Comparison of ENCODE assay signal across 9 mouse cellular contexts in the genomic region with DNA sequence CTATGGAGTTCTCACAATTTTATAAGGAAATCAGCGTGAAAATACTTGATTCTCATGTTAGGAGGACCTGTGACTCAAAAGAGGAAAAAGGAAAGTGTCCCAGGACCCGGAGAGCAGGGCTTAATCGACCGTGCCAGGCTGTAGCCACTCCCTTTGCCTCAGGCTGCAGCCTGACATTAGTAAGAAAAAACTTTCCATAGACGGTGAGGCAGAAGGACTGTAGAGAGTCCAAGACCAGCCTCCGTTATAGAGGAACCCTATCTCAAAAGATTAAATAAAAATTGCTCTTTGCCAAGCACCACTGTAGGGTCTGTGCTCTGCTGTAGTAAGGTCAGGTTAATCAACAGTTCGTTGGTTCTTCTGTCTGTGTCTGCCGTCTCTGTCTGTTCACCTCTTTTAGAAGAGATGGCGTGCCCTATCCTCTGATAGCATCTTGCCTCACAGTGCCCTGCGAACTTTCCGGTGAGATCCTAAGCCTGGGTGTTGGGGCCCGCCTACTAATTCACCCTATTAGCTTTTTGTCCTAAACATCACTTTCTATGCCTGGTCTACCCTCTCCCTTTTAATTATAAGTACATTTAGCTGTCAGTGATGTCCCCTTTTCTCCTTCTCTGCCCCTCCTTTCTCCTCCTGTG. TPM values are rescaled to one million over a fixed set of nuclear protein-coding genes. Genes with fewer than 3 reads are reported as not detected.
DNase-seq lines count a peak whose midpoint lies in the region; ATAC-seq and TF ChIP-seq lines count a peak whose summit lies in the region.
"Had no signal": no experiment of that assay in that cellular context is flagged by ENCODE, and none has a peak within 500 bp of the region (broad histone marks: within the 10 kb centered on the region; RNA-seq: fewer than 3 reads in every experiment).

No protein-coding gene starts in this region.

- WGBS in forebrain, postnatal 0 days, result 12% methylated on average over 12 of the region's 12 CpGs
- 7% methylated on average over 12 of the region's 12 CpGs for WGBS in kidney, adult 2 months
- 11% methylated on average over 12 of the region's 12 CpGs for WGBS in lung, embryonic 16.5 days
- WGBS in stomach, postnatal 0 days, result 8% methylated on average over 12 of the region's 12 CpGs

- DNase-seq in forebrain, postnatal 0 days, result no peak
- DNase-seq in kidney, adult 2 months, result peak; percentile 84
- DNase-seq in stomach, postnatal 0 days (ENCODE audit: low spot score), result peak; percentile 49
- DNase-seq in thymus, postnatal 0 days (ENCODE audit: low spot score), result no peak
- no peak for DNase-seq in ovary, postnatal 10 days (ENCODE audit: low spot score)

- TF ChIP-seq POLR2A in kidney, adult 2 months (IDR thresholded peaks at IDR 0.05; ENCODE audit: low read depth, low read length), result no peak

- H3K4me3 ChIP-seq in megakaryocyte, embryonic 14.5 days (replicated peaks), result peak overlapping the region; percentile 92
- peak overlapping the region; percentile 42; the same call in 1 of the 2 replicates for H3K4me3 ChIP-seq in forebrain, postnatal 0 days (ENCODE audit: low read depth, low read length)
- H3K4me3 ChIP-seq in kidney, adult 2 months (ENCODE audit: insufficient read depth, low read depth, low read length), result peak overlapping the region; percentile 24
- peak overlapping the region; percentile 64 for H3K4me3 ChIP-seq in lung, embryonic 16.5 days (ENCODE audit: low read length)
- H3K4me3 ChIP-seq in stomach, postnatal 0 days (ENCODE audit: low read depth, low read length), result peak overlapping the region; percentile 51

- H3K27ac ChIP-seq in forebrain, postnatal 0 days (ENCODE audit: low read depth, low read length), result no peak overlapping the region
- H3K27ac ChIP-seq in kidney, adult 2 months (ENCODE audit: insufficient read depth, low read depth, low read length), result peak overlapping the region; percentile 98
- peak overlapping the region; percentile 99 for H3K27ac ChIP-seq in lung, embryonic 16.5 days (ENCODE audit: low read length)
- peak overlapping the region; percentile 98 for H3K27ac ChIP-seq in stomach, postnatal 0 days (replicated peaks)

- no peak for ATAC-seq in megakaryocyte, adult 5-6 weeks (ENCODE audit: poor library complexity, severe bottlenecking)
- no peak for ATAC-seq in forebrain, postnatal 0 days
- ATAC-seq in lung, embryonic 16.5 days (ENCODE audit: low read depth), result peak; percentile 31
- 0 out of 2 replicates have a peak, but pooled peaks have one; percentile 21 for ATAC-seq in stomach, postnatal 0 days (ENCODE audit: low FRiP score, low TSS enrichment)

- no peaks in the 10 kb centered on the region for H3K36me3 ChIP-seq in megakaryocyte, embryonic 14.5 days (replicated peaks; ENCODE audit: low read length)
- H3K36me3 ChIP-seq in forebrain, postnatal 0 days (ENCODE audit: insufficient read depth), result no peaks in the 10 kb centered on the region
- H3K36me3 ChIP-seq in kidney, adult 2 months (ENCODE audit: control insufficient read depth, insufficient read depth, low read length), result no peaks in the 10 kb centered on the region
- H3K36me3 ChIP-seq in lung, embryonic 16.5 days (ENCODE audit: control insufficient read depth, insufficient read depth, low read length), result no peaks in the 10 kb centered on the region
- no peaks in the 10 kb centered on the region for H3K36me3 ChIP-seq in stomach, postnatal 0 days (ENCODE audit: control insufficient read depth, insufficient read depth, low read length)

- TF ChIP-seq CTCF in forebrain, postnatal 0 days (IDR thresholded peaks at IDR 0.05; ENCODE audit: low read depth), result no peak
- TF ChIP-seq CTCF in kidney, adult 2 months (conservative IDR thresholded peaks at IDR 0.05; ENCODE audit: insufficient read depth, insufficient read length, low read depth, low read length), result no peak
- TF ChIP-seq CTCF in stomach, postnatal 0 days (IDR thresholded peaks at IDR 0.05; ENCODE audit: low read depth), result no peak

- H3K27me3 ChIP-seq in megakaryocyte, embryonic 14.5 days (replicated peaks), result peaks cover 48% of the 10 kb centered on the region
- H3K27me3 ChIP-seq in forebrain, postnatal 0 days (ENCODE audit: insufficient read depth, low read length), result peaks cover 3% of the 10 kb centered on the region
- H3K27me3 ChIP-seq in kidney, adult 2 months (replicated peaks; ENCODE audit: control insufficient read depth, insufficient read depth, low read length), result no peaks in the 10 kb centered on the region
- no peaks in the 10 kb centered on the region for H3K27me3 ChIP-seq in lung, embryonic 16.5 days (ENCODE audit: control insufficient read depth, insufficient read depth, low read depth, low read length)
- H3K27me3 ChIP-seq in stomach, postnatal 0 days (ENCODE audit: control insufficient read depth, insufficient read depth, low read length), result no peaks in the 10 kb centered on the region

- H3K4me1 ChIP-seq in megakaryocyte, embryonic 14.5 days, result peaks cover 23% of the 10 kb centered on the region
- H3K4me1 ChIP-seq in forebrain, postnatal 0 days (ENCODE audit: insufficient read depth), result no peaks in the 10 kb centered on the region
- peaks cover 6% of the 10 kb centered on the region; the same call in 1 of the 2 replicates for H3K4me1 ChIP-seq in kidney, adult 2 months (ENCODE audit: control insufficient read depth, insufficient read depth, low read length)
- H3K4me1 ChIP-seq in lung, embryonic 16.5 days (replicated peaks; ENCODE audit: control insufficient read depth, insufficient read depth, low read length), result peaks cover 9% of the 10 kb centered on the region
- no peaks in the 10 kb centered on the region for H3K4me1 ChIP-seq in stomach, postnatal 0 days (replicated peaks; ENCODE audit: control insufficient read depth, insufficient read depth)

- H3K4me2 ChIP-seq in forebrain, postnatal 0 days (ENCODE audit: low read depth), result peak overlapping the region; percentile 62
- peak overlapping the region; percentile 63 for H3K4me2 ChIP-seq in lung, embryonic 16.5 days (ENCODE audit: low read depth, low read length)
- H3K4me2 ChIP-seq in stomach, postnatal 0 days (replicated peaks; ENCODE audit: low read depth), result peak overlapping the region; percentile 68

- H3K9ac ChIP-seq in forebrain, postnatal 0 days, result no peak overlapping the region
- peak overlapping the region; percentile 82 for H3K9ac ChIP-seq in lung, embryonic 16.5 days (ENCODE audit: low read length)
- H3K9ac ChIP-seq in stomach, postnatal 0 days (ENCODE audit: low read length), result peak overlapping the region; percentile 68

- 0 out of 2 replicates have a peak, but pooled peaks cover 3% of the 10 kb centered on the region for H3K9me3 ChIP-seq in megakaryocyte, embryonic 14.5 days
- no peaks in the 10 kb centered on the region for H3K9me3 ChIP-seq in forebrain, postnatal 0 days (ENCODE audit: low read length)
- no peaks in the 10 kb centered on the region for H3K9me3 ChIP-seq in lung, embryonic 16.5 days (ENCODE audit: control insufficient read depth, low read length)
- no peaks in the 10 kb centered on the region for H3K9me3 ChIP-seq in stomach, postnatal 0 days (ENCODE audit: control insufficient read depth, low read length)

- no peak for TF ChIP-seq EP300 in stomach, postnatal 0 days (optimal IDR thresholded peaks at IDR 0.05)

RNA-seq across cellular contexts. Expression of a gene that starts 1.0 kb away (rescaled TPM):
- polyA plus RNA-seq in megakaryocyte, embryonic 14.5 days (2012; ENCODE audit: insufficient read depth, low replicate concordance), result 4.5 and 7.2 TPM in 2 replicates
- total RNA-seq in megakaryocyte, adult 5-6 weeks (2015), result 14.9 and 22.6 TPM in 2 replicates
- total RNA-seq in megakaryocyte, adult 5-6 weeks (2017), result 23.0 and 30.6 TPM in 2 replicates
- total RNA-seq in forebrain, postnatal 0 days (2014; rRNA removed), result 5.2 and 8.1 TPM in 2 replicates
- 0.42 and 0.52 TPM in 2 replicates for polyA plus RNA-seq in forebrain, postnatal 0 days (2015; fragmentation: Nextera tagmentation; extraction: Ambion mirVana)
- polyA plus RNA-seq in kidney, adult 2 months (2012; rRNA removed), result 38.8 and 56.5 TPM in 2 replicates
- polyA plus RNA-seq in lung, embryonic 16.5 days (2015; fragmentation: Nextera tagmentation; extraction: Ambion mirVana), result 0.10 and 0.19 TPM in 2 replicates
- polyA plus RNA-seq in stomach, postnatal 0 days (2015; fragmentation: Nextera tagmentation; extraction: Ambion mirVana), result 3.0 TPM in 2 replicates
- 0.72 and 0.83 TPM in 2 replicates for polyA plus RNA-seq in thymus, postnatal 0 days (2015; fragmentation: Nextera tagmentation; extraction: Ambion mirVana)

RNA-seq across cellular contexts. Expression of a gene that starts 9.7 kb away (rescaled TPM):
- polyA plus RNA-seq in megakaryocyte, embryonic 14.5 days (2012; ENCODE audit: insufficient read depth, low replicate concordance), result not detected in 2 replicates
- total RNA-seq in megakaryocyte, adult 5-6 weeks (2015), result not detected in 2 replicates
- not detected in 2 replicates for total RNA-seq in megakaryocyte, adult 5-6 weeks (2017)
- not detected in 2 replicates for total RNA-seq in forebrain, postnatal 0 days (2014; rRNA removed)
- polyA plus RNA-seq in forebrain, postnatal 0 days (2015; fragmentation: Nextera tagmentation; extraction: Ambion mirVana), result not detected in 2 replicates
- not detected in 2 replicates for polyA plus RNA-seq in kidney, adult 2 months (2012; rRNA removed)
- 1.2 TPM in 1 of 2 replicates, not detected in the other for polyA plus RNA-seq in lung, embryonic 16.5 days (2015; fragmentation: Nextera tagmentation; extraction: Ambion mirVana)
- not detected in 2 replicates for polyA plus RNA-seq in stomach, postnatal 0 days (2015; fragmentation: Nextera tagmentation; extraction: Ambion mirVana)
- not detected in 2 replicates for polyA plus RNA-seq in thymus, postnatal 0 days (2015; fragmentation: Nextera tagmentation; extraction: Ambion mirVana)
- total RNA-seq: neutrophil, adult 5-6 weeks had no signal

RNA-seq across cellular contexts. Expression of a gene that starts 12.0 kb away (rescaled TPM):
- polyA plus RNA-seq in megakaryocyte, embryonic 14.5 days (2012; ENCODE audit: insufficient read depth, low replicate concordance), result 1.5 and 2.0 TPM in 2 replicates
- total RNA-seq in megakaryocyte, adult 5-6 weeks (2015), result 10.8 and 12.4 TPM in 2 replicates
- 29.2 and 32.0 TPM in 2 replicates for total RNA-seq in megakaryocyte, adult 5-6 weeks (2017)
- 7.9 and 13.8 TPM in 2 replicates for total RNA-seq in forebrain, postnatal 0 days (2014; rRNA removed)
- 7.6 and 8.5 TPM in 2 replicates for polyA plus RNA-seq in forebrain, postnatal 0 days (2015; fragmentation: Nextera tagmentation; extraction: Ambion mirVana)
- polyA plus RNA-seq in kidney, adult 2 months (2012; rRNA removed), result 23.4 and 31.5 TPM in 2 replicates
- polyA plus RNA-seq in lung, embryonic 16.5 days (2015; fragmentation: Nextera tagmentation; extraction: Ambion mirVana), result 4.4 and 4.8 TPM in 2 replicates
- polyA plus RNA-seq in stomach, postnatal 0 days (2015; fragmentation: Nextera tagmentation; extraction: Ambion mirVana), result 24.1 and 25.9 TPM in 2 replicates
- polyA plus RNA-seq in thymus, postnatal 0 days (2015; fragmentation: Nextera tagmentation; extraction: Ambion mirVana), result 6.8 and 7.6 TPM in 2 replicates

RNA-seq across cellular contexts. Expression of a gene that starts 12.5 kb away (rescaled TPM):
- polyA plus RNA-seq in megakaryocyte, embryonic 14.5 days (2012; ENCODE audit: insufficient read depth, low replicate concordance), result not detected in 2 replicates
- total RNA-seq in megakaryocyte, adult 5-6 weeks (2015), result not detected in 2 replicates
- total RNA-seq in megakaryocyte, adult 5-6 weeks (2017), result 0.22 TPM in 1 of 2 replicates, not detected in the other
- total RNA-seq in forebrain, postnatal 0 days (2014; rRNA removed), result 0.24 and 0.46 TPM in 2 replicates
- 0.36 and 0.50 TPM in 2 replicates for polyA plus RNA-seq in forebrain, postnatal 0 days (2015; fragmentation: Nextera tagmentation; extraction: Ambion mirVana)
- 0.33 and 0.58 TPM in 2 replicates for polyA plus RNA-seq in kidney, adult 2 months (2012; rRNA removed)
- 0.55 and 0.65 TPM in 2 replicates for polyA plus RNA-seq in lung, embryonic 16.5 days (2015; fragmentation: Nextera tagmentation; extraction: Ambion mirVana)
- 0.25 and 0.48 TPM in 2 replicates for polyA plus RNA-seq in stomach, postnatal 0 days (2015; fragmentation: Nextera tagmentation; extraction: Ambion mirVana)
- 0.09 and 0.27 TPM in 2 replicates for polyA plus RNA-seq in thymus, postnatal 0 days (2015; fragmentation: Nextera tagmentation; extraction: Ambion mirVana)
- total RNA-seq: neutrophil, adult 5-6 weeks had no signal

RNA-seq across cellular contexts. Expression of a gene that starts 21.7 kb away (rescaled TPM):
- polyA plus RNA-seq in megakaryocyte, embryonic 14.5 days (2012; ENCODE audit: insufficient read depth, low replicate concordance), result 64.3 and 95.0 TPM in 2 replicates
- total RNA-seq in megakaryocyte, adult 5-6 weeks (2015), result 85.8 and 141 TPM in 2 replicates
- 13.2 and 31.2 TPM in 2 replicates for total RNA-seq in megakaryocyte, adult 5-6 weeks (2017)
- 29.1 and 38.9 TPM in 2 replicates for total RNA-seq in forebrain, postnatal 0 days (2014; rRNA removed)
- 111 and 120 TPM in 2 replicates for polyA plus RNA-seq in forebrain, postnatal 0 days (2015; fragmentation: Nextera tagmentation; extraction: Ambion mirVana)
- polyA plus RNA-seq in kidney, adult 2 months (2012; rRNA removed), result 70.2 and 88.2 TPM in 2 replicates
- 178 and 189 TPM in 2 replicates for polyA plus RNA-seq in lung, embryonic 16.5 days (2015; fragmentation: Nextera tagmentation; extraction: Ambion mirVana)
- polyA plus RNA-seq in stomach, postnatal 0 days (2015; fragmentation: Nextera tagmentation; extraction: Ambion mirVana), result 69.2 and 75.1 TPM in 2 replicates
- 179 and 197 TPM in 2 replicates for polyA plus RNA-seq in thymus, postnatal 0 days (2015; fragmentation: Nextera tagmentation; extraction: Ambion mirVana)

Comparison
In these comparisons a context has a peak if more than half of its experiments do, and no peak if none do; other contexts are left out.
1. H3K4me3 ChIP-seq: peak in every context shown above with its lines; median percentile 92 in megakaryocyte, embryonic 14.5 days; 64 in lung, embryonic 16.5 days; 51 in stomach, postnatal 0 days; 42 in forebrain, postnatal 0 days; 24 in kidney, adult 2 months.
2. ATAC-seq: peak in lung, embryonic 16.5 days (single experiment) and stomach, postnatal 0 days (single experiment); none in megakaryocyte, adult 5-6 weeks (single experiment) and forebrain, postnatal 0 days (single experiment).
3. DNase-seq: peak in kidney, adult 2 months (single experiment) and stomach, postnatal 0 days (single experiment); none in forebrain, postnatal 0 days (single experiment), thymus, postnatal 0 days (single experiment) and ovary, postnatal 10 days (single experiment).
4. Peak in every context shown above with its lines, with median percentiles within 50 percentile points of each other: H3K4me2 ChIP-seq.